Mouse (Mus musculus): Measurements from ENCODE around the gene Vps37b. TPM values are rescaled to one million over a fixed set of nuclear protein-coding genes. Genes with fewer than 3 reads are reported as not detected.
A peak's percentile ranks its signal among the peaks of the same experiment; 100 is the strongest.

Vps37b gene
- total RNA-seq, 4 experiments from 2014 or later = 76.1 to 101 (median 91.9) TPM

GRCm38 (mm10) chr5:124000824-124001223, 31.2 kb downstream of the Vps37b start:
- DNase-seq = peak; percentile 79

DNA sequence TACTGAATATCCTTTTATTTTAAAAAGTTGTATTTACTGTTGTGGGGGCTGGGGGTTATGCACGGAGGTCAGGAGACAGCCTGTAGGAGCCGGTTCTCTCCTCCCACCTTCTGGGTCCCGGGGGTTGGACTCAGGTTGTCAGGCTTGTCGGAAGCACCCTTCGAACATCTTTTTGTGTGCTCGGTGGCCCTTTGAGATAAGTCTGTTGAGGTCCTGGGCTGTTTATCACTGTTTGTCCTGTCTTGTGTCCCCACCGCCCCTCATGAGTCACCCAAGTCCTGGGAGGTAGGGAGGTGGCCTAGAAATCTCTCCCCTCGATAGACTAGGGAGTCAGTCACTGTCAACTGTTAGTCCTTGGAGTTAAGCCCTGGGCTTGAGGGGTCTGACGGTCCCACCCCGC, 33.7 kb downstream of the Vps37b start:
- no peak for DNase-seq

DNA sequence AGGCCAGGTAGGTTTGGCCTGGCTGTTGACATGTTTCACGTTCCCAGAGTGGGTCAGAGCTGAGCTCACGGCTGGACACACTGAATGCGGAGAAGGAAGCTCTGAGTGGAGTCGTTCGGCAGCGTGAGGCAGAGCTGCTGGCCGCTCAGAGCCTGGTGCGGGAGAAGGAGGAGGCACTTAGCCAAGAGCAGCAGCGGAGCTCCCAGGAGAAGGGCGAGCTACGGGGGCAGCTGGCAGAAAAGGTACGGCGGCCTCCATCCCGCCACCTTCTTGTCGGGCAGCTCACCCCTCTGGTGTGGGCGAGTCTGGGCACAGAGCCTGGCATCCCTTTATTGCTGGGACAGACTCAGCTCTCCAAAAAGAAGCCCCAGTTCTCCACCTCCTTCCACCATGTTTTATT, 34.3 kb downstream of the Vps37b start:
- DNase-seq = no peak

DNA sequence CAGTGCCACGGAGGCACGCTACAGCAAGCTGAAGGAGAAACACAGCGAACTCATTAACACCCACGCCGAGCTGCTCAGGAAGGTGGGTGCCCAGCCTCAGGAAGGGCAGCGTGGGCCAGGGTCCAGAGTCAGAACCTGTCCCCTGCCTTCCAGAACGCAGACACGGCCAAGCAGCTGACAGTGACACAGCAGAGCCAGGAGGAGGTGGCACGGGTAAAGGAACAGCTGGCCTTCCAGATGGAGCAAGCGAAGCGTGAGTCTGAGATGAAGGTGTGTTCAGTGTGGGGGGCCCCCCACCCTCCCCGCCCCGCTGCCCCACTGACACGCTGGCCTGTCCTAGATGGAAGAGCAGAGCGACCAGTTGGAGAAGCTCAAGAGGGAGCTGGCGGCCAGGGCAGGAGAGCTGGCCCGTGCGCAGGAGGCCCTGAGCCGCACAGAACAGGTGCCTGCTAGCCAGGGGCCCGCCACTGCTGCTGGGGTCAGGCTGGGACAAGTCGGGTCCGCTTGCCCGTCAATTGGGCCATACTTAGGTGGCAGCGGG, 34.8 kb downstream of the Vps37b start:
- no peak for DNase-seq

GRCm38 (mm10) chr5:123996695-123997094, 35.4 kb downstream of the Vps37b start:
- no peak for DNase-seq

GRCm38 (mm10) chr5:123996194-123996593, 35.9 kb downstream of the Vps37b start:
- DNase-seq = no peak

GRCm38 (mm10) chr5:123995388-123995787, 36.7 kb downstream of the Vps37b start:
- DNase-seq = no peak

DNA sequence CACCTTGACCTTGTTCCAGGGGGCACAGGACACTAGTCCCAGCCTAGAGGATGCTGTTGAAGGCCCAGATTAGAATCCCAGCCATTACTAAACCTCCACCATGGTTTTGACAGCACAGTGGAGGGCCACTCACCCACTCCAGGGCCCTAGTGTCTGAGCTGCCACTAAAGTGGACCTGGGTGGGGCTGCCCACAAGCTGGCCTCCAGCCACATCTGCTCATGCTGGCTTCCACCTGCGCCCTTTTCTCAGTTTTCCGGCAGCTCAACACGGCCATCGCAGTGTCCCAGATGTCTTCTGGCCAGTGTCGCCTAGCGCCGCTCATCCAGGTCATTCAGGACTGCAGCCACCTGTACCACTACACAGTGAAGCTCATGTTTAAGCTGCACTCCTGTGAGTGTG, 37.6 kb downstream of the Vps37b start:
- no peak for DNase-seq

GRCm38 (mm10) chr5:123993263-123994036, 38.6 kb downstream of the Vps37b start:
- no peak for DNase-seq

GRCm38 (mm10) chr5:123992794-123993193, 39.3 kb downstream of the Vps37b start:
- DNase-seq = peak; percentile 63

DNA sequence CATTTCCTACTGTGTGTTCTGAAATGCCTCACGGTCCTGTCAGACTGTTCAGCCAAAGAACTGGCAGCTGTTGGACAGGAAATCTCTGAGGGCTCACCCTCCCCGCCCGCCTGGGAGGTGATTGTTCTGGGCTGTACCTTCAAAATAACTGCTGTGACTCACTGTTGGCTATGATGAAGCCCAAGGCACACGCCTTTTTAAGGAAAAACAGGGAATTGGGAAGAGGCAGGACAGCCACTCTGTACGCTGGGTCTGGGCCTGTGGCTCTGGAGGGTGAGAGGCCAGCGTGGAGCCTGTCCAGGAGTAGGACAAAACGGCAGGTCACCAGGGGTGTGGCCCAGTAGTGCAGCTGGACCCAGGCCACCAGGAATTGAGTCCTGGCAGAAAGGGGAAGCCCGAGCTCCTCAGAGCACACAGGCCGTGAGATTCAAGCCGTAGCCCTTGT, 39.9 kb downstream of the Vps37b start:
- DNase-seq = no peak

DNA sequence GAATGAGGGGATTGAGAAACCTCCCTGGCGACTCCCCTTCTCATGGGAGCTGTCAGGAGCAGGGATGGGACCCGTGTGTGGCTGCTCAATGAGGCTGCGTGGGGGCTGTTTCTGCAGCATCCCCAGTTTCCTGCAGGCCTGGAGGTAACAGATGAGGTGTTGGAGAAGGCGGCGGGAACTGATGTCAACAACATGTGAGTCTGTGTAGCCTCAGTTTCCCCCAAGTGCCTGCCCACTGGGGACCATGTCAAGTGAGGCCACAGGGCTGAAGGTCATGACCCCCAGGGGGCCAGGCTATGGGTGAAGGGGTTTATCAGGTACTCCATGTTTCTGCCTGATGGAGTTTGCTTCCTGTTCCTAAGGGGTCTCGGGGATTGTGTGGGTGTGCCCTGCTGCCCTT, 40.7 kb downstream of the Vps37b start:
- no peak for DNase-seq

- no peak for DNase-seq
Measured at GRCm38 (mm10) chr5:123989941-123990885, 41.9 kb downstream of the Vps37b start.

GRCm38 (mm10) chr5:123987511-123987910, 44.6 kb downstream of the Vps37b start:
- no peak for DNase-seq

- no peak for DNase-seq
Measured at GRCm38 (mm10) chr5:123986925-123987324, 45.1 kb downstream of the Vps37b start.

DNA sequence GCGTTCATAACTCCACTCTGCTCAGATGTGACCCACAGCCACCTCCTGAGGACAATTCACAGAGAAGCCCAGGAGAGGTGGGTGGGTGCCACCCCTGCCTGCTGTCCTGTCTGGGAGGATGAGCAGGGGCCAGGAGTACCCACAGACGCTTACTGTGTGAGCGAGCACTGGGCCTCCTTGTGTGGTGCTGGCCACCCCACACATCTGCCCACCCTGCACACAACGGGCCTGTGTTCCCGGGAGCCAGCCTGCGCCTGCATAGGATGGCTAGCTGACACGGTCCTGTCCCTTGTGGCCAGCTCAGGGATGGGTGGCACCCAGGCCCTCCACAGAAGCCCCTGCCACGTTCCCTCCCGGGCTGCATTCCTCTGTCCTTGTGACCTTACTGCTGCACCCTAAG, 46.6 kb downstream of the Vps37b start:
- no peak for DNase-seq

- DNase-seq = no peak
Measured at GRCm38 (mm10) chr5:123982838-123983237, 49.2 kb downstream of the Vps37b start.

- DNase-seq = no peak
Measured at GRCm38 (mm10) chr5:123981250-123981554, 50.9 kb downstream of the Vps37b start.

GRCm38 (mm10) chr5:123980521-123981249, 51.4 kb downstream of the Vps37b start:
- DNase-seq = no peak

- no peak for DNase-seq
Measured at GRCm38 (mm10) chr5:123979980-123980369, 52.1 kb downstream of the Vps37b start.

- no peak for DNase-seq
Measured at GRCm38 (mm10) chr5:123979221-123979979, 52.7 kb downstream of the Vps37b start.

DNA sequence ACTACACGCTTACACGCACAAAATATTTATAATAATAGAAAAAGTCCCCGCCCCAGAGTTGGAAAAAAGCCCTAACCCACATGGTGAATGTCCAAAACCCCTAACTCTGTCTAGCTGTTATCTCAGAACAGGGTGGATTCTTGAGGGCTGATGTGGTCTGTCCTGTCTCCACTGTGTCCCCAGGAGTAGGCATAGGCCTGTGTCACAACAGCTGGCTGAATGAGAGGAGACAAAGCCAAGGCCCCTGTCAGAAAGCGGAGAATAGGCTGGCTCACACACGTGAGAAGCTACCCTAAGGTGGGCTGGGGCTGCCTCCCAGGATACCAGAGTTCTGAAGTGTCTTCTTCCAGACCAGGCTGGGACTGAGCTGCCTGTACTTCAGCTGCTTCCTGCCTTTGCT, 53.9 kb downstream of the Vps37b start:
- no peak for DNase-seq
